Mouse (Mus musculus): ENCODE results near the gene Traf3ip3. TPM values are rescaled to one million over a fixed set of nuclear protein-coding genes. Genes with fewer than 3 reads are reported as not detected.

Gene Traf3ip3
- polyA plus RNA-seq, 1 experiment from 2014 or later = 3.0 TPM

DNA sequence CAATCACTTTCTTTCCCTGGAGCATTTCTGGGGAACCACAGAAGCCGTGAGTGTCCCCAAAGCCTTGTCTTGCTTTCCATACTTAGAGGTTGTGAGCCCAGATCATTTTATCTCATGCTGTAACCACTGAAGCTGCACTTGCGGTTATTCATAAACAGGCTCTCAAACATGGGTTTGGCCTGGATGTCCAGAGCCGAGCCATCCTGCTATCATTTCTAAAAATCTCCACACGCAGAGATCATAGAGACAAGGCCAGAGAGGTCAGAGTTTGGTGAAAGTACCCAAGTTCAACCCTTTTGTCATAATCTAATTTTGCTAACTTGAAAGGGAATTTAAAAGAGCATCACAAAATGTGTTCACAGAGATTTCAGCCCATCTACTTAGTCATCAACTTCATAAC, 39.9 kb upstream of the Traf3ip3 start:
- Histone ChIP-seq H3K27me3 (replicated peaks; ENCODE audit: insufficient read depth, low read length) (no peaks in the 10 kb centered on the region), H3K36me3 (ENCODE audit: insufficient read depth, low read length) (no peaks in the 10 kb centered on the region), H3K9me3 (ENCODE audit: low read length) (no peaks in the 10 kb centered on the region), H3K4me1 (ENCODE audit: insufficient read depth, low read depth, low read length) (no peaks in the 10 kb centered on the region), H3K27ac (ENCODE audit: low read length) (no peak overlapping the region), H3K4me3 (ENCODE audit: low read depth, low read length) (no peak overlapping the region), H3K9ac (replicated peaks; ENCODE audit: low read depth) (no peak overlapping the region), H3K4me2 (replicated peaks; ENCODE audit: low read depth, low read length) (no peak overlapping the region)
- DNase-seq (ENCODE audit: low spot score) = no peak
- ATAC-seq = no peak
- WGBS = 84% methylated on average over 4 of the region's 4 CpGs
- TF ChIP-seq CTCF (IDR thresholded peaks at IDR 0.05) (no peak), EP300 (IDR thresholded peaks at IDR 0.05) (no peak)

DNA sequence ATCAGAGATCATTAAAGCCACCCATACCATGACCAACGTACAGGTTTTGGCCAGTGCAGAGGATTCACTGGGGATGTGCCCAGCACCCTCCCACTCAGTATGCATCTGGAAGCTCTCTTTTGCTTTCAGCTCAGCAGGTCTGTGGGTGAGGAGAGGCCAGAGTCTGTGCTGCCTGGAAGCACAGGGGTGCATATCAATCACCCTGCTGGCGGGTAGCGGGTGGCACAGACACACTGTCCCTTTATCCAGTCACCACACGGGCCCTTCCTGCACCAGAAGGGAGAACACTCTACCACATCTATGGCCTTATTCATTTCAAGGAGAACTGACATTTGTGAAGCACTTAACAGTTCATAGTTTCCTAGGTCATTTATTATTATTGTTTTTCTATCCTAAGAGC, 36.9 kb upstream of the Traf3ip3 start:
- TF ChIP-seq EP300 (IDR thresholded peaks at IDR 0.05) (no peak), CTCF (IDR thresholded peaks at IDR 0.05) (no peak)
- ATAC-seq (no peak), DNase-seq (ENCODE audit: low spot score) (no peak)
- no peak overlapping the region for H3K27ac ChIP-seq (ENCODE audit: low read length)
- WGBS = 57% methylated on average over 4 of the region's 4 CpGs
- no peak overlapping the region for H3K9ac ChIP-seq (replicated peaks; ENCODE audit: low read depth)
- H3K9me3 ChIP-seq (ENCODE audit: low read length) = no peaks in the 10 kb centered on the region
- no peak overlapping the region for H3K4me2 ChIP-seq (replicated peaks; ENCODE audit: low read depth, low read length)
- no peak overlapping the region for H3K4me3 ChIP-seq (ENCODE audit: low read depth, low read length)
- H3K27me3 ChIP-seq (replicated peaks; ENCODE audit: insufficient read depth, low read length) = no peaks in the 10 kb centered on the region
- no peaks in the 10 kb centered on the region for H3K4me1 ChIP-seq (ENCODE audit: insufficient read depth, low read depth, low read length)
- H3K36me3 ChIP-seq (ENCODE audit: insufficient read depth, low read length) = no peaks in the 10 kb centered on the region

DNA sequence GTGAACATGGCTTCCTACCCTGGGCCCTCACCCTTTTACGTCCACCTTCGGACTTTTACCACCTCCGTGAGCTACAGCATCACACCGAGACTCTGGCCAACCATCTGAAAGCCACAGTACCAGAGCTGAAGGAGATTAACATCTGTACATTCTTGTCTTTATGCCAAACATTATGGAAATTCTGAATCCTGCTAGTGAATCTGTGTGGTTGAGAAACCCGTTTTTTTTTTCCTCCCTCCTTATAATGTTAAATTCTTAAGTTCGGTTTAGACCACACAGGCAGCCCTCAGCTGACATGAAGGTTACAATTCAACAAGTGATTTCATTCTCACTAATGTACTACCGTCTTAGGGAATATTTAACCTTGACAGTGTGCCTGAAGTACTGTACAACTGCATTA, 33.4 kb upstream of the Traf3ip3 start:
- H3K36me3 ChIP-seq (ENCODE audit: insufficient read depth, low read length) = no peaks in the 10 kb centered on the region
- H3K9ac ChIP-seq (replicated peaks; ENCODE audit: low read depth) = no peak overlapping the region
- H3K4me1 ChIP-seq (ENCODE audit: insufficient read depth, low read depth, low read length) = no peaks in the 10 kb centered on the region
- TF ChIP-seq EP300 (IDR thresholded peaks at IDR 0.05) = no peak
- TF ChIP-seq CTCF (IDR thresholded peaks at IDR 0.05) = no peak
- ATAC-seq (no peak), DNase-seq (ENCODE audit: low spot score) (peak; percentile 49)
- no peak overlapping the region for H3K4me3 ChIP-seq (ENCODE audit: low read depth, low read length)
- no peak overlapping the region for H3K27ac ChIP-seq (ENCODE audit: low read length)
- no peaks in the 10 kb centered on the region for H3K27me3 ChIP-seq (replicated peaks; ENCODE audit: insufficient read depth, low read length)
- H3K4me2 ChIP-seq (replicated peaks; ENCODE audit: low read depth, low read length) = no peak overlapping the region
- no peaks in the 10 kb centered on the region for H3K9me3 ChIP-seq (ENCODE audit: low read length)
- WGBS = 57% methylated on average over 7 of the region's 7 CpGs

DNA sequence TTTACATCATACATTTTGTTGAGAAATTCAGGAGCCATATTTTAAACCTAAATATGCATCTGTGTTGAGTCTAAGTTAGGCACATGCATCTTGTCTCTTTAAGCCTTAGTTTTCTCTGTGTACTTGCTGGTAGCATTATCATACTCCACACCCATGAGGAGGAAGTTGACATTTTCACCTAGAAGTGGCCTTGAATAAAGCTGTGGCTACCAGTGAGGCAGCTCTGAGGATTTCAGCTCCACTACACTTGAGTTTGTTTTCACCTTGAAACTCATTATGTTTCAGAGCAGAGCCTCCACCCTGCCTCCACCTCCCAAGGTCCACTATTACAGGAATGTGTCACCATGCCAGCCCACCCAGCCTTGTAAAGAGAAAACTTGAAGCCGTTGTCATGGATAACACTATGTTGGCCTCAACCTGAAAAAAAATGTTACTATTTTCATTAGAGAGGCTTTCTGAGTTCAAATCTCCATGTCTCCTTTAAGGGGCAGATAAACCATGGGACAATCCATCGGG, 32.7 kb upstream of the Traf3ip3 start:
- 83% methylated on average over 2 of the region's 2 CpGs for WGBS
- Histone ChIP-seq H3K4me2 (replicated peaks; ENCODE audit: low read depth, low read length) (no peak overlapping the region), H3K27me3 (replicated peaks; ENCODE audit: insufficient read depth, low read length) (no peaks in the 10 kb centered on the region), H3K36me3 (ENCODE audit: insufficient read depth, low read length) (no peaks in the 10 kb centered on the region), H3K4me3 (ENCODE audit: low read depth, low read length) (no peak overlapping the region), H3K4me1 (ENCODE audit: insufficient read depth, low read depth, low read length) (no peaks in the 10 kb centered on the region), H3K9ac (replicated peaks; ENCODE audit: low read depth) (no peak overlapping the region), H3K9me3 (ENCODE audit: low read length) (no peaks in the 10 kb centered on the region), H3K27ac (ENCODE audit: low read length) (no peak overlapping the region)
- TF ChIP-seq EP300 (IDR thresholded peaks at IDR 0.05) (no peak), CTCF (IDR thresholded peaks at IDR 0.05) (no peak)
- DNase-seq (ENCODE audit: low spot score) = no peak
- ATAC-seq = no peak

DNA sequence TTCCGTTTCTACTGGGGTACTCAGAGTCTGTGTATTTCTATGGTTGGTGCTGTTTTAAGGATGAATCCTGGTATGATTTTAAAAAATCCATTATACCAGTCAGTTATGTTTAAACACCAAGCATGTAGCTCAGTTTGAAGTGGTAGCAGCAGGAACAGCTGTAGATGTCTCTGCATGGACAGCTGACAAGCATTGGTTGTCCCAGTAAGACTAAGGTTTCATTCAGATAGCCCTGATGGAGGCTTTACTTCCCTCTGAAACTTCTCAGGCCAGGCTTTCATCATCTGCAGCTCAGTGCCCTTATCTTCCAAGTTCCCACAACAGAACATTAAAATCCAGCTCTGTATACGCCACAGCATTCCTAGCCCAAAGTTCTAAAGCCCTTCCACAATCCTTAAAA, 31.2 kb upstream of the Traf3ip3 start:
- H3K9me3 ChIP-seq (ENCODE audit: low read length) = no peaks in the 10 kb centered on the region
- no peaks in the 10 kb centered on the region for H3K27me3 ChIP-seq (replicated peaks; ENCODE audit: insufficient read depth, low read length)
- DNase-seq (ENCODE audit: low spot score) = no peak
- no peak overlapping the region for H3K9ac ChIP-seq (replicated peaks; ENCODE audit: low read depth)
- no peak overlapping the region for H3K27ac ChIP-seq (ENCODE audit: low read length)
- ATAC-seq = no peak
- WGBS = 92% methylated on average over 2 of the region's 2 CpGs
- no peaks in the 10 kb centered on the region for H3K4me1 ChIP-seq (ENCODE audit: insufficient read depth, low read depth, low read length)
- no peak overlapping the region for H3K4me2 ChIP-seq (replicated peaks; ENCODE audit: low read depth, low read length)
- H3K4me3 ChIP-seq (ENCODE audit: low read depth, low read length) = no peak overlapping the region
- H3K36me3 ChIP-seq (ENCODE audit: insufficient read depth, low read length) = no peaks in the 10 kb centered on the region
- no peak for TF ChIP-seq EP300 (IDR thresholded peaks at IDR 0.05)
- no peak for TF ChIP-seq CTCF (IDR thresholded peaks at IDR 0.05)

DNA sequence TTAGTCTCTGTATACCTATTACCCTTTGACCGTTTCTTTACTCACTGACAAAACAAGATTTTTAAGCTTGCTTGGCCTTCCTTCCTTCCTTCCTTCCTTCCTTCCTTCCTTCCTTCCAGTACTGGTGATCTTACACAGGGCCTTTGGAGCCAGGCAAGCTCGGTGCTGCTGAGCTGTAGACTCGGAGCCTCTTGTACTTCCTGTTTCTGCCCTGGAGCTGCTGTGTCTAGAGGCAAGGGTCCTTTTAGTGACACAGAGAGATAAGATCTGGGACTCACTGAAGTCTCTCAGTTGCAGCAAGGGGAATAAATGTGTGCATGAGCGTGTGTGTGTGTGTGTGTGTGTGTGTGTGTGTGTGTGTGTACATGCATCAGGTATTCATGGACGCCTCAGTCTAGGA, 29.4 kb upstream of the Traf3ip3 start:
- DNase-seq (ENCODE audit: low spot score) = peak; percentile 22
- Histone ChIP-seq H3K4me2 (replicated peaks; ENCODE audit: low read depth, low read length) (no peak overlapping the region), H3K4me3 (ENCODE audit: low read depth, low read length) (no peak overlapping the region), H3K9me3 (ENCODE audit: low read length) (no peaks in the 10 kb centered on the region), H3K27ac (ENCODE audit: low read length) (no peak overlapping the region), H3K27me3 (replicated peaks; ENCODE audit: insufficient read depth, low read length) (no peaks in the 10 kb centered on the region), H3K9ac (replicated peaks; ENCODE audit: low read depth) (no peak overlapping the region), H3K4me1 (ENCODE audit: insufficient read depth, low read depth, low read length) (peaks cover 7% of the 10 kb centered on the region; the same call in 1 of the 2 replicates), H3K36me3 (ENCODE audit: insufficient read depth, low read length) (no peaks in the 10 kb centered on the region)
- 25% methylated on average over 4 of the region's 5 CpGs for WGBS
- peak; percentile 68 for ATAC-seq
- TF ChIP-seq EP300 (IDR thresholded peaks at IDR 0.05) (peak; percentile 56; the same call in 1 of the 2 replicates), CTCF (IDR thresholded peaks at IDR 0.05) (no peak)

DNA sequence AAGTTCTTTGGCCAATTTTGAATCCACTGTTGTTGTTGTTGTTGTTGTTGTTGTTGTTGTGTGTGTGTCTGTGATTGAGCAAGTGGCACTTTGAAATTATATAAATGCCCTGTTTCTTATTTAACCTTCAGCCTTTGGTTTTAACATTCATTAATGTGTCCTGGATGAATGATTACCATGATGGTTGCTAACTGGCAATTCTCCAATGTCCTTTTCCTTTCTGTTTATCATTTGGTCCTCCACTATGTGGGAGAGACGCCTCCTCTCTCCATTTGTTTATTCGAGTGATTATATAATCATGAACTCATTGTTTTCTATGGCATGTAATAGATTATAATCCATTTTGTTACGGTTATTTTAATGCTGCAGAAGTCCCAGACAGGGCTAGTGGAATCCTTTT, 29.0 kb upstream of the Traf3ip3 start:
- WGBS = 28% methylated on average over 3 of the region's 3 CpGs
- no peak overlapping the region for H3K4me3 ChIP-seq (ENCODE audit: low read depth, low read length)
- TF ChIP-seq EP300 (IDR thresholded peaks at IDR 0.05) = no peak
- no peak for TF ChIP-seq CTCF (IDR thresholded peaks at IDR 0.05)
- no peaks in the 10 kb centered on the region for H3K27me3 ChIP-seq (replicated peaks; ENCODE audit: insufficient read depth, low read length)
- no peak overlapping the region for H3K27ac ChIP-seq (ENCODE audit: low read length)
- H3K36me3 ChIP-seq (ENCODE audit: insufficient read depth, low read length) = no peaks in the 10 kb centered on the region
- DNase-seq (ENCODE audit: low spot score) (peak; percentile 25), ATAC-seq (peak; percentile 30; the same call in 1 of the 2 replicates)
- H3K4me2 ChIP-seq (replicated peaks; ENCODE audit: low read depth, low read length) = no peak overlapping the region
- no peaks in the 10 kb centered on the region for H3K9me3 ChIP-seq (ENCODE audit: low read length)
- no peak overlapping the region for H3K9ac ChIP-seq (replicated peaks; ENCODE audit: low read depth)
- H3K4me1 ChIP-seq (ENCODE audit: insufficient read depth, low read depth, low read length) = peaks cover 7% of the 10 kb centered on the region; the same call in 1 of the 2 replicates

Measured in lung, postnatal 0 days (tissue).